Mouse (Mus musculus) ovary, postnatal 14 days (tissue): ENCODE results near the gene Lhfp.
"Not testable (repeated sequence)": the region's sequence is repeated elsewhere in the genome, so short reads cannot be mapped to it uniquely, and the experiment has no call there.

Experiments
- DNase-seq: peaks from one replicate; pipeline ENCODE4 v3.0.0; 2022; ENCODE audit warnings: low spot score

The Lhfp gene

GRCm38 (mm10) chr3:53213746-53214271, 172.5 kb downstream of the Lhfp start:
- DNase-seq, result no peak

- DNase-seq, result no peak
Observed at GRCm38 (mm10) chr3:53214386-53214785, 173.1 kb downstream of the Lhfp start.

DNA sequence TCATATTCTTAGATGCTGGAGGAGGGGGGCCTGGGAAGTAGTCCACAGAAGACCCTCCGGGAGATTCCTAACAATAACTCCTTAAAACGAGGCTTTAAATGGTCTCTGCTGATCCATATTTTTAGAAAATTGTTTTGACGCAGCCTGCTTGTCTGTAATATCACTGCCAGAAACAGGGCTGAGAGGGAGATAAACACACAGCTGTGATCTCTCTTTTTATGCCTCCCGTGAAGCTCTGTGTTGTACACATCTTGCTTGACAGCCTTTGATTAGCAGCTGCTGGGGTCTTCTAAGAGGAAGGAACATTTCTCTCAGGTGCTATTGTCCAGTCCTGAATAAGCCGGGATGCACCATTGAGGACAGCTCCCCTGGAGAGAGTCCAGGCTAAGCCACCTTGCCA, 176.4 kb downstream of the Lhfp start:
- no peak for DNase-seq

- DNase-seq, result no peak
Observed at GRCm38 (mm10) chr3:53221531-53222272, 180.4 kb downstream of the Lhfp start.

GRCm38 (mm10) chr3:53224141-53224540, 182.8 kb downstream of the Lhfp start:
- no peak for DNase-seq

DNA sequence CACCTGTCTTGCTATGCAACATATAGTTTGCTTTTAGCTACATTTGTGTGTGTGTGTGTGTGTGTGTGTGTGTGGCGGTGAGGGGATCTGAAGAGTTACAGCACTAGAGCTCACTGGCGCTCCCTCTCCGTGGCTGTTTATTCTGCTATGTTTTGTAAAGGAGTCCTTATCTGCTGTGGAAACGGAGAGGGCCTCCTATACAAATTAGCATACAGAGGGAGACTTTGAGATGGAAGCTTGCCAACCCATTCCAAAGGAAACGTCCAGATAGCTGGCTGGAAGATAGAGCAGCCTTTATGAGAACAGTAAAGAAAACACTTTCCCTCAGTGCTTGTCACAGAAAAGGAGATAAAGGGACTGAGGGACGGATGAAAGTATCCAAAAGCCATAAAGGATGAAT, 184.4 kb downstream of the Lhfp start:
- DNase-seq, result no peak

- no peak for DNase-seq
Observed at GRCm38 (mm10) chr3:53226223-53226622, 184.9 kb downstream of the Lhfp start.

- DNase-seq, result no peak
Observed at GRCm38 (mm10) chr3:53227866-53228265, 186.5 kb downstream of the Lhfp start.

DNA sequence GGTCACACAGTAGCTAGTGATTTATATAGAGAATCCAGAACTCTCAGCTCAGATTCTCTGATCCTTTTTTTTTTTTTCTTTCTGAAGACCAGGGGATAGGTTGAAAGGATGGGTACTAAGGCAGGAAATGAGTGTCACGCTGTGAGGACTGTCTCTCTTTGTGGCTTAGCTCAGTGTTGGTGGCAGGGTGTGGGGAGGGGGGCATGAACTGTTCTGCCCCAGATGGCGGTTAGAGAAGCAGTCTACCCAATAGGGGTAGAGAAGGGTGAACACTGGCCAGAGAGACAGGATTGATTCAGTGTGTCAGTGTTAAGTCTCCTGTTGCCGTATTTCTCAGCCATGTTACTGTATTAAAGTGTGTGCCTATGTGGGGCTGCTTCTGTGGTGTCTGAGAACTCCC, 189.2 kb downstream of the Lhfp start:
- DNase-seq, result no peak

GRCm38 (mm10) chr3:53231112-53231511, 189.8 kb downstream of the Lhfp start:
- DNase-seq, result no peak

DNA sequence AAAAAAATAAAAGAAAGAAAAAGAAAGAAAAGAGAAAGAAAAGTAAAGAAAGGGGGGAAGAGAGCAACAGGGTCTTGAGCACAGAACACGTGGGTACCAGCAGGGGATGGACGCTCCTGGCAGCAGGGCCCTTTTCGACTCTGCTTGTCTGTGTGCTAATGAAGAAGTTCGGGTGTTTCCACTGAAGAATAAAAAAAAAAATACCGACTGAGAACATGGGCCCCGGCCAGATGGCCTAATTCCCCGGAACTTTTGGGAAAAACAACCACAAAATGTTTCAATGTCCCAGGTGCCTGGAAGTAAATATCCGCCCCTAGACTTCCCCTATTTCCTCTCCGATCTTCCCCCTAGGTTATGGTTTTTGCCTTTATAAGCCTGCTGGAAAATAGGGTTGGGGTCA, 191.1 kb downstream of the Lhfp start:
- not testable (repeated sequence) for DNase-seq

DNA sequence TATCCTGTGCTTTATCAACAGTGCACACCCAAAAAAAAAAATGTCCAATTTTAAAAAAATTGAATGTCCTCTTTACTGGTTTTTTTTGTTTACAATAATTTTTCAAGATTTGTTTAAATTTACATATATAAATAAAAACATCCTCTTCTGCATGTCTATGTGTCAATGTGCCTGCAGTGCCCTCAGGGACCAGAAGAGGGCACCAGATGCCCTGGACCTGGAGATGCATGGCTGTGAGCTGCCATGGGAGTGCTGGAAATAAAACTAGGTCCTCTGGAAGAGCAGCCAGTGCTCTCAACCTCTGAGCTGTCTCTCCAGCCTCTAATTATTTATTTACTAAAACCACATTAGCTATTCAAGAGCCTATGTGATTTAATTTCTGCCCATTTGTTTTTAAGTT, 193.4 kb downstream of the Lhfp start:
- DNase-seq, result no peak

DNA sequence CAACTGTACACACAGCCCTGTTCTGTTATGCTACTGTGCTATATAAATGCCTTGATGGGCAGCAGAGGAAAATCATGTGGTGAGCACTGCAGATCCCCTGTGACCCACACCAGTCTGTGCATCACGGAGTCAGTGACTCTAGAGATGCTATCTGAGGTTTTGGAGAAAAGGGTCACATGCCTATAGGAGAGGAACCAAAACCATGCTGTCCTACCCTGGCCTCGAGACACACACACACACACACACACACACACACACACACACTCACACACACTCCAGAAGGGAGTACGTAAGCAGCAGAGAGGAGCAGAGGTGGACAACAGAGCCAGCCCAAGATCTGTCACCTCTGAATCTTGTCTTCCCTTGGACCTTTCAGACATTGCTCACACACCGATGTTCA, 195.1 kb downstream of the Lhfp start:
- no peak for DNase-seq

DNA sequence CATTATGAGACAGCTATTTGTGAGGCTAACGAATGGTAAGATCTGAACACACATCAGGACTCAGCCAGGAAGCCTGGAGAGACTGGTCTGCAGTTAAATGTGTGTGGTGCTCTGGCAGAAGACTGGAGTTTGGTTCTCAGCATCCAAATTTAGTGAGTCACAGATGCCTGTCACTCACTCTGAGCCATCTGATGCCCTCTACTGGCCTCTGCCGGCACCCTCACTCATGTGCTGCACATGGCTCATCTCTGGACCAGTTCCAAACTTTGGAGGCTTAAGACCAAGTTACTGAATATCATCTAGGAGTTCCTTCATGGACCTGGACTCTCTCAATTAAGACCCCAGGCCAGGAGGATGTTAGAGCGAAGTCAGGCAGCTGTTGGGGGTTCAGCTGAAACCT, 198.8 kb downstream of the Lhfp start:
- DNase-seq, result no peak

- DNase-seq, result no peak
Observed at GRCm38 (mm10) chr3:53245571-53246208, 204.4 kb downstream of the Lhfp start.

DNA sequence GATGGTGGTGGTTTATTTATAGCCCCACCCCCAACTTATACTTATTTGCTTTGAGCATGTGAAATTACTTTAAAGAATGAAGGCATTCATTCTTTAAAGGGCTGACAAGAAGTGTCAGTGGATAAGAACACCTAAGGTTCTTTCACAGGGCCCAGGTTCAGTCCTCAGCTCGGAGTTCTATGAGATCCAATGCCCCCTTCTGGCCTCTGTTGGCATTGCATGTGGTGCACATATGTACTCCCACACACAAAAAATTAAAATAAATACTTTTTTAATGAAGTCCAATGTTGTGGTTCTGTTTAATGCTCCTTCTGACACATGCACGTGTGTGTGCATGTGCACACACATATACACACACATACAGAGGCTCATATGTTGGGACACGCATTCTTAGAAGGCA, 205.8 kb downstream of the Lhfp start:
- DNase-seq, result peak; percentile 21

DNA sequence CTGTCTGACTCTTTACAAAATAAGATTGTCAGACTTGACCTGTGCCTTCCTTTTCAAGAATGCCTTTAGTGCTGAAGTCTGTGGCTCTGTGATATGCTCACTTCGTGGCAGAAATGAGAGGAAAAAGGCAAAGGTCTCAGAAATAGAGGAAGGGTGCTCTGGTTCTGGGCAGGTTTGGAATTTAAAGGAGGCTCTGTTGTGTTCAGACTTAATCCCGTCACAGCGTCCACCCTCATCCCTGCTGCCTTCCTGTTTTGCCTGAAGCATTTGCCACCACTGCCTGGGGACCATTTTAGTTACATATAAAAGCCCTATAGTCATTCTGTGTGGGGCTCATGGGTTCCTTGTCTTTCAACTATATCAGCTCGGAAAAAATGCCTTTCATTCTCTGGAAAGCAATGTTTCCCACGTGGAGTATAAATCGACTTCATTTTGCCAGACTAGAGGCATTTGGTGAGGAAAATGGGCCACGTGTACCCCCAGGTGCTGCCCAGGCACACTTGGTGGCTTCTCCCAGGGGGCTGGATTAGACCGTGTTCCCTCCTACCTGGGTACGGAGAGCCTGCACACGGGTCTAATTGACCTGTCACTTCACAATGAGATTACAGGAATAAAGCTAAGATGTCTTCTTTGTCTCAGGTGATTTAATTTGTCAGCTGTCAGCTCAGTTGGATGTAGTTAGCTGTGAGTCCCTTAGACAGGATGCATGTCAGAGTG, 207.0 kb downstream of the Lhfp start:
- no peak for DNase-seq

- DNase-seq, result no peak
Observed at GRCm38 (mm10) chr3:53252556-53252955, 211.2 kb downstream of the Lhfp start.

- DNase-seq, result peak; percentile 24
Observed at GRCm38 (mm10) chr3:53253223-53253832, 212.0 kb downstream of the Lhfp start.

DNA sequence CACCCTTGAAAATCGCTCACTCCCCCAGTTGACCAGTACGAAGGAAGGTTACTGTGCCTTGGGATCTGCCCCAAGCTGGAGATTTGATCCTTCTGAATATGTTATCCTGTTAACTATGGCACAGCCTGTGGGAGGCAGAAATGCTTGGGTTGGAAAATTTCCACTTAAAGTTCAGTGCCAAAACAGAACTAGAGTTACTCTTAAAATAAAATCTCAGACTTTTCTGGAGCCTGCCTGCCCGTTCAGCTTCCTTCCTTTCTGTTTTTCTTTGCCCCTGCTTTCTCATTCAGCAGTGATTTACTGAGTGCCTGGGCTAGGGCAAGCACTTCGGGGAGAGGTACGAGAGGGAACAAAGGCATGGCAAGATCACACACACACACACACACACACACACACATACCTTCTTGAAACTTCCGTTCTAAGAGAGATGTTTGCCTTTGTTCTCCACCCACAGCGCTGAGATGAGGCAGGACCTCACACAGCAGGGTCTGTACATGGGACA, 217.4 kb downstream of the Lhfp start:
- no peak for DNase-seq

DNA sequence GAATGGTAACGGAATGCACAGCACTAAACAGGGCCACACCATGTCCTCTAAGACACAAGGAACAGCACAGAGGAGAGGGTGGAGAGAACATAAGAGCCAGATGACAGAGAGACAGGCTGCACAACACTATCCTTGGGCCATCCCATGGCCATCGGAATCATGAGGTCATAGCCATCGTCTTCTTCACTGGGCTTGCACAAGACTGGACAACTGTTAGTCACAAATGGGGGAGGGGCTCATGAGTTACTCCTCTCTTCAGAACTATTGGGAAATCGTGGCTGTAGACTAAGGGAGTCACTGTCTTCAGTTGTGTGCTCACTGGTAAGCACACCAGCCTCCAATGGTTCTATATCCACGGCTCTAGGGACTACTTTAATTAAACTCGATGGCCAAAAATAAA, 224.8 kb downstream of the Lhfp start:
- no peak for DNase-seq

DNA sequence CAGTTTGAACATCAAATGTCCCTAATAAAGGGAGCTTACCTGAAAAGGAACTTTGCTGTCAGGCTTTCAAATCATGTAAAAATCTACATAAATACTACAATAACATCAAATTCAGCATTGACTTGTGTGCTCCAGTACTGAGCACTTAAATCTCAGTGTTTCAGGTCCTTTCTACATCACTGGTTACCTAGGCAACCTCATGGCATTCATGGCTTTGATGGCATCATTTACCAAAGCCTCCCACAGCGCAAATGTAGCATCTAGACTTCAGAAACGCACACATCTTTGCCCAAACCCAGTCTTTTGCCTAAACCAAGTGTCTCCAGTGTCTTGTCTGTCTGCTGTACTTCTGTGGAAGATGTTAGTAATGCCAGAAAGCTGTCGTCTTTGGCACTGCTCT, 225.7 kb downstream of the Lhfp start:
- DNase-seq, result no peak
